ENCODE assay signal across 29 mouse cellular contexts in the genomic region with DNA sequence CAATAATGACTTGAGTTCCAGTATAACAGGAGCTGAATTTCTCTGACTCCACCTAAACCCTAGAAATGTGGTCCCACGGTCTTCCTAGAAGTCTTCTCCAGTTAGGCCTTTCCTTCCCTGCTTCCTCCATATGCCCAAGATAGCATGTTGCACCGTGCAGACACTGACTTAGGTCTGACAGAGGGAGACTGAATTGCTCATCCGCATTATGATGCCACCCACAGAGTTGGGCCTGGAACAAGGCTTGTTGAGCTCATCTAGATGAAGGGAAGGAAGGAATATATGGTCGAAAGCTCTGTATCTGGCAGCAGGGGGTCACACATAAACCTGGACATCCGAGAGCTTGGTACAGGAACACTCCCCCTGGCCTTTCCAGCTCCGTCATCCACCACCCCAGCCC.
DNase-seq lines count a peak whose midpoint lies in the region; ATAC-seq lines count a peak whose summit lies in the region.
"Had no signal": no experiment of that assay in that cellular context is flagged by ENCODE, and none has a peak within 500 bp of the region (broad histone marks: within the 10 kb centered on the region; RNA-seq: fewer than 3 reads in every experiment).

No protein-coding gene starts in this region.

- no peaks in the 10 kb centered on the region for H3K4me1 ChIP-seq in midbrain, embryonic 15.5 days
- H3K4me1 ChIP-seq: embryonic facial prominence, embryonic 13.5 days; midbrain, embryonic 10.5 days had no signal

- H3K9ac ChIP-seq in midbrain, embryonic 15.5 days: no peak overlapping the region
- H3K9ac ChIP-seq: embryonic facial prominence, embryonic 13.5 days; forebrain, embryonic 15.5 days; heart, embryonic 13.5 days; hindbrain, embryonic 14.5 days; liver, embryonic 14.5 days had no signal

- no peaks in the 10 kb centered on the region for H3K36me3 ChIP-seq in midbrain, embryonic 15.5 days (replicated peaks)
- H3K36me3 ChIP-seq: embryonic facial prominence, embryonic 13.5 days; forebrain, embryonic 15.5 days; G1E; heart, embryonic 13.5 days; midbrain, embryonic 10.5 days had no signal

- WGBS in midbrain, embryonic 15.5 days: 89% methylated on average over 6 of the region's 6 CpGs

- H3K4me3 ChIP-seq in midbrain, embryonic 15.5 days: no peak overlapping the region
- H3K4me3 ChIP-seq: embryonic facial prominence, embryonic 13.5 days; forebrain, embryonic 10.5 days; forebrain, embryonic 15.5 days; gastrocnemius, adult 2 months; heart, embryonic 13.5 days; midbrain, embryonic 10.5 days had no signal

- H3K27me3 ChIP-seq in midbrain, embryonic 15.5 days (replicated peaks): no peaks in the 10 kb centered on the region
- H3K27me3 ChIP-seq: embryonic facial prominence, embryonic 13.5 days; forebrain, embryonic 15.5 days had no signal

- ATAC-seq in midbrain, embryonic 15.5 days (replicated peaks): no peak
- ATAC-seq: forebrain, embryonic 15.5 days; intestine, postnatal 0 days; midbrain, embryonic 16.5 days had no signal

- intact Hi-C loops in left cerebral cortex, postnatal 4 days (cut with DNase I): no loop called here
- intact Hi-C loops in left cerebral cortex, postnatal 25 days (cut with DNase I): no loop called here

- no peak overlapping the region for H3K27ac ChIP-seq in midbrain, embryonic 15.5 days
- H3K27ac ChIP-seq: embryonic facial prominence, embryonic 13.5 days; forebrain, embryonic 10.5 days; forebrain, embryonic 15.5 days; gastrocnemius, adult 2 months; heart, embryonic 13.5 days; hindbrain, embryonic 14.5 days; liver, embryonic 14.5 days; midbrain, embryonic 10.5 days had no signal

- DNase-seq in frontal cortex, adult 2 months (ENCODE audit: extremely low spot score in 1 of 2, low spot score in 1 of 2): peak; percentile 70 to 75
- no peak for DNase-seq in frontal cortex, postnatal 14 days (ENCODE audit: low spot score in 2 of 2)
- peak; percentile 58 to 61 for DNase-seq in left cerebral cortex, adult 18-20 months (ENCODE audit: low spot score in 2 of 2)
- DNase-seq in left cerebral cortex, postnatal 4 days: no peak
- peak; percentile 27 to 89 for DNase-seq in left cerebral cortex, postnatal 25 days (ENCODE audit: low spot score in 2 of 2)
- DNase-seq in right cerebral cortex, postnatal 36 days (ENCODE audit: low spot score in 2 of 2): peak; percentile 56 to 74
- DNase-seq: adrenal gland, postnatal 10 days; cerebellum, adult 11-12 months; cerebellum, postnatal 10 days; gastrocnemius, adult 2 months; gastrocnemius, postnatal 36 days; heart, postnatal 10 days; kidney, adult 9 months; kidney, postnatal 10 days; liver; lung, adult 2 months; lung, postnatal 14 days; thymus, postnatal 4 days had no signal

- no peak overlapping the region for H3K4me2 ChIP-seq in midbrain, embryonic 15.5 days
- H3K4me2 ChIP-seq: embryonic facial prominence, embryonic 13.5 days; forebrain, embryonic 15.5 days; heart, embryonic 13.5 days; hindbrain, embryonic 14.5 days had no signal

- no peaks in the 10 kb centered on the region for H3K9me3 ChIP-seq in midbrain, embryonic 15.5 days
- H3K9me3 ChIP-seq: embryonic facial prominence, embryonic 13.5 days; forebrain, embryonic 10.5 days; forebrain, embryonic 15.5 days; heart, embryonic 13.5 days; midbrain, embryonic 10.5 days had no signal

Comparison
In these comparisons a context has a peak if more than half of its experiments do, and no peak if none do; other contexts are left out.
1. DNase-seq: peak in frontal cortex, adult 2 months (2 of 2), left cerebral cortex, adult 18-20 months (2 of 2), left cerebral cortex, postnatal 25 days (2 of 2) and right cerebral cortex, postnatal 36 days (2 of 2); none in frontal cortex, postnatal 14 days (0 of 2) and left cerebral cortex, postnatal 4 days (single experiment).